Mouse (Mus musculus): ENCODE measurements around the gene Gys2.

The Gys2 gene

GRCm38 (mm10) chr6:142378576-142379330 lies 94.2 kb downstream of the Gys2 start:
- DNase-seq (ENCODE audit: low read depth in 1 of 2, low spot score in 2 of 2): no peak

GRCm38 (mm10) chr6:142377081-142377480 lies 95.8 kb downstream of the Gys2 start:
- DNase-seq (ENCODE audit: low read depth in 1 of 2, low spot score in 2 of 2): no peak
